ENCODE assay signal across 15 mouse cellular contexts in the genomic region with DNA sequence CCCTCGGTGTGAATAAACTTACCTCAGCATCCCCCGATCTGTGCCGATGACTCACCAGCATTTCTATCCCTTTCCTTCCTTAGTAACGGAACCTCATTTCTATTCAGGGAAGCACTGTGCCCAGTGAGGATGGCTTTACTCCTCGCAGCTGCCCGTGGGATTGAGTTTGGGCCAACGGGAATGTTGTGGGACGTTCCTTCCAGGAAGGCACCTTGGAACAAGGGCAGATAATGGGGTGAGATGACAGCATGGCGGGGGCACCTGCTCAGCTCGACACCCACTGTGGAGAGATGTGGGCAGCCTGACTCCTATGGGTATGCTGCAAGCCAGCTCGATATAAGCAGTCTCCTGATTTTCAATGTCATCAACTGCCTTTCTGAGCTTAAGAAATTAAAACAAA. TPM values are rescaled to one million over a fixed set of nuclear protein-coding genes. Genes with fewer than 3 reads are reported as not detected.
DNase-seq lines count a peak whose midpoint lies in the region; ATAC-seq and TF ChIP-seq lines count a peak whose summit lies in the region.
"Had no signal": no experiment of that assay in that cellular context is flagged by ENCODE, and none has a peak within 500 bp of the region (broad histone marks: within the 10 kb centered on the region; RNA-seq: fewer than 3 reads in every experiment).

No protein-coding gene starts in this region.

- H3K4me2 ChIP-seq in hindbrain, postnatal 0 days (ENCODE audit: low read depth, low read length) = no peak overlapping the region
- H3K4me2 ChIP-seq in forebrain, embryonic 14.5 days (ENCODE audit: low read length) = no peak overlapping the region
- H3K4me2 ChIP-seq: hindbrain, embryonic 13.5 days; liver, embryonic 15.5 days had no signal

- H3K9me3 ChIP-seq in hindbrain, postnatal 0 days (ENCODE audit: low read length) = no peaks in the 10 kb centered on the region
- H3K9me3 ChIP-seq in hindbrain, embryonic 10.5 days = no peaks in the 10 kb centered on the region
- H3K9me3 ChIP-seq in forebrain, embryonic 14.5 days (replicated peaks; ENCODE audit: control insufficient read depth, low read length) = no peaks in the 10 kb centered on the region
- H3K9me3 ChIP-seq in heart, embryonic 10.5 days = no peaks in the 10 kb centered on the region
- H3K9me3 ChIP-seq: hindbrain, embryonic 13.5 days; liver, embryonic 15.5 days; midbrain, embryonic 10.5 days had no signal

- no peaks in the 10 kb centered on the region; the same call in 1 of the 2 replicates for H3K36me3 ChIP-seq in hindbrain, postnatal 0 days (ENCODE audit: insufficient read depth, low read length)
- H3K36me3 ChIP-seq in hindbrain, embryonic 10.5 days = peaks cover 69% of the 10 kb centered on the region
- H3K36me3 ChIP-seq in forebrain, embryonic 14.5 days (ENCODE audit: control insufficient read depth, insufficient read depth, low read length) = peaks cover 18% of the 10 kb centered on the region
- peaks cover 30% of the 10 kb centered on the region for H3K36me3 ChIP-seq in heart, embryonic 10.5 days
- H3K36me3 ChIP-seq: liver, embryonic 15.5 days had no signal

- no peak for TF ChIP-seq CTCF in hindbrain, postnatal 0 days (IDR thresholded peaks at IDR 0.05; ENCODE audit: low read depth)

- no peaks in the 10 kb centered on the region for H3K27me3 ChIP-seq in hindbrain, postnatal 0 days (ENCODE audit: insufficient read depth, low read length)
- H3K27me3 ChIP-seq in hindbrain, embryonic 10.5 days (ENCODE audit: insufficient read depth, poor library complexity, severe bottlenecking) = no peaks in the 10 kb centered on the region
- H3K27me3 ChIP-seq in forebrain, embryonic 14.5 days (replicated peaks; ENCODE audit: control insufficient read depth, insufficient read depth, low read length) = no peaks in the 10 kb centered on the region
- H3K27me3 ChIP-seq in heart, embryonic 10.5 days (ENCODE audit: insufficient read depth, poor library complexity, severe bottlenecking) = no peaks in the 10 kb centered on the region
- H3K27me3 ChIP-seq: hindbrain, embryonic 13.5 days; liver, embryonic 15.5 days had no signal

- no peak overlapping the region for H3K9ac ChIP-seq in hindbrain, postnatal 0 days (replicated peaks; ENCODE audit: low read length)
- no peak overlapping the region for H3K9ac ChIP-seq in forebrain, embryonic 14.5 days (ENCODE audit: low read length)
- H3K9ac ChIP-seq: hindbrain, embryonic 13.5 days; liver, embryonic 15.5 days had no signal

- DNase-seq in hindbrain, postnatal 0 days (ENCODE audit: low spot score) = no peak
- no peak for DNase-seq in hindbrain, embryonic 10.5 days (ENCODE audit: low spot score)
- DNase-seq in cerebellum, postnatal 25 days = peak; percentile 58 to 64
- peak; percentile 68 to 74 for DNase-seq in left cerebral cortex, adult 18-20 months (ENCODE audit: low spot score in 2 of 2)
- peak; percentile 70 to 74 for DNase-seq in right cerebral cortex, adult 2 months (ENCODE audit: low spot score in 2 of 2)
- no peak for DNase-seq in kidney, postnatal 4 days
- no peak for DNase-seq in forebrain, embryonic 14.5 days (ENCODE audit: low spot score)
- DNase-seq in heart, embryonic 10.5 days (ENCODE audit: low spot score) = no peak
- DNase-seq: adrenal gland, postnatal 25 days; kidney, postnatal 10 days; lung, postnatal 14 days had no signal

- 73% methylated on average over 11 of the region's 11 CpGs for WGBS in hindbrain, postnatal 0 days
- WGBS in hindbrain, embryonic 10.5 days = 93% methylated on average over 11 of the region's 11 CpGs
- 91% methylated on average over 11 of the region's 11 CpGs for WGBS in forebrain, embryonic 14.5 days
- 83% methylated on average over 11 of the region's 11 CpGs for WGBS in heart, embryonic 10.5 days

- 0 out of 2 replicates have a peak, but pooled peaks cover 7% of the 10 kb centered on the region for H3K4me1 ChIP-seq in hindbrain, postnatal 0 days (ENCODE audit: insufficient read depth, low read length)
- no peaks in the 10 kb centered on the region for H3K4me1 ChIP-seq in hindbrain, embryonic 10.5 days (replicated peaks)
- no peaks in the 10 kb centered on the region for H3K4me1 ChIP-seq in forebrain, embryonic 14.5 days (ENCODE audit: control insufficient read depth, insufficient read depth, low read length)
- 0 out of 2 replicates have a peak, but pooled peaks cover 3% of the 10 kb centered on the region for H3K4me1 ChIP-seq in heart, embryonic 10.5 days
- H3K4me1 ChIP-seq: hindbrain, embryonic 13.5 days; liver, embryonic 15.5 days; midbrain, embryonic 10.5 days had no signal

- ATAC-seq in hindbrain, postnatal 0 days = no peak
- no peak for ATAC-seq in forebrain, embryonic 14.5 days
- ATAC-seq: intestine, postnatal 0 days had no signal

- 0 out of 2 replicates have a peak overlapping the region, but pooled peaks have one; percentile 9 for H3K27ac ChIP-seq in hindbrain, postnatal 0 days
- H3K27ac ChIP-seq in hindbrain, embryonic 10.5 days = no peak overlapping the region
- no peak overlapping the region for H3K27ac ChIP-seq in forebrain, embryonic 14.5 days (ENCODE audit: low read depth, low read length)
- H3K27ac ChIP-seq in heart, embryonic 10.5 days = no peak overlapping the region
- H3K27ac ChIP-seq: hindbrain, embryonic 13.5 days; liver, embryonic 15.5 days; midbrain, embryonic 10.5 days had no signal

- no peak overlapping the region for H3K4me3 ChIP-seq in hindbrain, postnatal 0 days (ENCODE audit: low read length)
- H3K4me3 ChIP-seq in hindbrain, embryonic 10.5 days = no peak overlapping the region
- H3K4me3 ChIP-seq in forebrain, embryonic 14.5 days (ENCODE audit: low read depth, low read length) = no peak overlapping the region
- no peak overlapping the region for H3K4me3 ChIP-seq in heart, embryonic 10.5 days
- H3K4me3 ChIP-seq: hindbrain, embryonic 13.5 days; liver, embryonic 15.5 days; midbrain, embryonic 10.5 days had no signal

RNA-seq across cellular contexts. Expression of a gene that starts 53.1 kb away (rescaled TPM):
- 188 and 212 TPM in 2 replicates for total RNA-seq in hindbrain, postnatal 0 days (2014; rRNA removed)
- polyA plus RNA-seq in hindbrain, postnatal 0 days (2015; fragmentation: Nextera tagmentation; extraction: Ambion mirVana) = 160 and 165 TPM in 2 replicates
- polyA plus RNA-seq in hindbrain, embryonic 10.5 days (2016; fragmentation: Nextera tagmentation; extraction: Ambion mirVana) = 1.8 and 3.6 TPM in 2 replicates
- 100 to 1,000 TPM; 618 to 648 TPM for total RNA-seq in left cerebral cortex, adult 18-20 months (2021)
- 51.6 and 87.1 TPM in 2 replicates for polyA plus RNA-seq in forebrain, embryonic 14.5 days (2014; fragmentation: Nextera tagmentation; extraction: Ambion mirVana)
- 1.8 and 2.3 TPM in 2 replicates for polyA plus RNA-seq in heart, embryonic 10.5 days (2016; fragmentation: Nextera tagmentation; extraction: Ambion mirVana)

Comparison
In these comparisons a context has a peak if more than half of its experiments do, and no peak if none do; other contexts are left out.
1. RNA of a gene that starts 53.1 kb away (polyA plus RNA-seq): 160 to 165 TPM in hindbrain, postnatal 0 days and 51.6 to 87.1 TPM in forebrain, embryonic 14.5 days; 1.8 to 3.6 TPM in hindbrain, embryonic 10.5 days and 1.8 to 2.3 TPM in heart, embryonic 10.5 days; every median in the first group is over 10 times any median in the second.
2. DNase-seq: peak in cerebellum, postnatal 25 days (2 of 2), left cerebral cortex, adult 18-20 months (2 of 2) and right cerebral cortex, adult 2 months (2 of 2); none in hindbrain, postnatal 0 days (single experiment), hindbrain, embryonic 10.5 days (single experiment), kidney, postnatal 4 days (0 of 2), forebrain, embryonic 14.5 days (single experiment) and heart, embryonic 10.5 days (single experiment).